Mouse (Mus musculus) spleen, adult 2 months (tissue): ENCODE measurements around the gene Ces1f.

Experiments
- CTCF ChIP-seq: fragments of 200-500 bp; IDR thresholded peaks from 2 replicates; pipeline ENCODE4 v1.5.1; 2011; ENCODE audit warnings: mild to moderate bottlenecking, inconsistent platforms; ENCODE audit not compliant: insufficient read depth, insufficient read length, insufficient replicate concordance; ENCODE audit errors: extremely low read depth
- POLR2A ChIP-seq: fragments of 200-500 bp; IDR thresholded peaks from 2 replicates; pipeline ENCODE4 v1.6.1; 2011; ENCODE audit warnings: low read depth, low read length, inconsistent platforms

- TF ChIP-seq CTCF (no peak), POLR2A (no peak)
Measured at GRCm38 (mm10) chr8:93317031-93317430, 37.5 kb upstream of the Ces1f start.
